8 mouse cellular contexts compared by ENCODE assay signal in the genomic region with DNA sequence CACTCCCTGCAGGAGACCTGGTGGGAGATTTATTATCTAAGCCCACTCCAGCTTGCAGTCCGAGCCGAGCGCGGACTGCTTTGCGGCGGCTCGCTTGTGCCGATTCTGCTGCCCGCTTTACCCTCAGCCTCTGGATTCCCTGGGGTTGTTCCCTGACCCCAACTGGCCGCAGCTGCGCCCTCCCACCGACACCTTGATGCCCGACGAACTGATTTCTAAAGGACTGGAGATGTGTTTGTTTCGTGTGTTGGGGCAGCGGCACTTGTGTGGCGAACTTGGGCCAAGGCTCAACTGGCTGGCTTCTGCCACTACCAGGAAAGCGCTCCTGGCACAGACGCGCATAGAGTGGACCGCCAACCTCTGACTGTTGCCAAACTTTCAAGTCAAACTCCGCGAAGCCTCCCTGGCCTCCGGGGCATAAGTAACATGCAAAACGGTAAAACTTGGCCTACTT. TPM values are rescaled to one million over a fixed set of nuclear protein-coding genes. Genes with fewer than 3 reads are reported as not detected.
DNase-seq lines count a peak whose midpoint lies in the region; ATAC-seq and TF ChIP-seq lines count a peak whose summit lies in the region.

No protein-coding gene starts in this region.

- no peak overlapping the region for H3K27ac ChIP-seq in forebrain, embryonic 16.5 days (ENCODE audit: low read length)
- peak overlapping the region; percentile 46; the same call in 1 of the 2 replicates for H3K27ac ChIP-seq in intestine, postnatal 0 days (ENCODE audit: low read depth, low read length)
- no peak overlapping the region for H3K27ac ChIP-seq in neural tube, embryonic 11.5 days (ENCODE audit: low read depth, low read length)

- H3K4me1 ChIP-seq in forebrain, embryonic 16.5 days (replicated peaks; ENCODE audit: control insufficient read depth, insufficient read depth, low read length) = peaks cover 24% of the 10 kb centered on the region
- H3K4me1 ChIP-seq in intestine, postnatal 0 days (replicated peaks; ENCODE audit: control insufficient read depth, insufficient read depth, low read length) = no peaks in the 10 kb centered on the region
- peaks cover 7% of the 10 kb centered on the region; the same call in 1 of the 2 replicates for H3K4me1 ChIP-seq in neural tube, embryonic 11.5 days (ENCODE audit: control insufficient read depth, insufficient read depth, low read length)

- TF ChIP-seq CTCF in intestine, postnatal 0 days (IDR thresholded peaks at IDR 0.05; ENCODE audit: low read depth) = no peak

- H3K4me3 ChIP-seq in forebrain, embryonic 16.5 days (replicated peaks; ENCODE audit: low read length) = peak overlapping the region; percentile 4
- H3K4me3 ChIP-seq in intestine, postnatal 0 days (ENCODE audit: low read depth, low read length) = peak overlapping the region; percentile 41
- peak overlapping the region; percentile 32 for H3K4me3 ChIP-seq in neural tube, embryonic 11.5 days (ENCODE audit: low read depth, low read length)

- peaks cover 60% of the 10 kb centered on the region for H3K27me3 ChIP-seq in forebrain, embryonic 16.5 days (replicated peaks; ENCODE audit: control insufficient read depth, insufficient read depth, low read length)
- peaks cover 51% of the 10 kb centered on the region for H3K27me3 ChIP-seq in intestine, postnatal 0 days (replicated peaks; ENCODE audit: control insufficient read depth, insufficient read depth, low read length)
- H3K27me3 ChIP-seq in neural tube, embryonic 11.5 days (ENCODE audit: control insufficient read depth, insufficient read depth, low read length) = peaks cover 58% of the 10 kb centered on the region

- peak; percentile 7 for DNase-seq in ovary, postnatal 14 days (ENCODE audit: low spot score)
- DNase-seq in ovary, postnatal 10 days (ENCODE audit: low spot score) = no peak
- DNase-seq in neural tube, embryonic 11.5 days (ENCODE audit: low spot score) = peak; percentile 58
- DNase-seq in gastrocnemius, adult 8-10 months (ENCODE audit: low spot score in 2 of 2) = no peak
- DNase-seq in layer of hippocampus, adult 8-10 months (ENCODE audit: low spot score in 2 of 2) = no peak

- under 1% methylated on average over 25 of the region's 25 CpGs for WGBS in forebrain, embryonic 16.5 days
- under 1% methylated on average over 25 of the region's 25 CpGs for WGBS in intestine, postnatal 0 days
- WGBS in neural tube, embryonic 11.5 days = under 1% methylated on average over 25 of the region's 25 CpGs

- H3K4me2 ChIP-seq in forebrain, embryonic 16.5 days (ENCODE audit: low read length) = peak overlapping the region; percentile 29
- H3K4me2 ChIP-seq in intestine, postnatal 0 days (replicated peaks; ENCODE audit: low read depth) = peak overlapping the region; percentile 56
- peak overlapping the region; percentile 38 for H3K4me2 ChIP-seq in neural tube, embryonic 11.5 days (ENCODE audit: low read depth)

- no peaks in the 10 kb centered on the region for H3K36me3 ChIP-seq in forebrain, embryonic 16.5 days (ENCODE audit: control insufficient read depth, insufficient read depth)
- H3K36me3 ChIP-seq in intestine, postnatal 0 days (ENCODE audit: control insufficient read depth, insufficient read depth) = no peaks in the 10 kb centered on the region
- H3K36me3 ChIP-seq in neural tube, embryonic 11.5 days (ENCODE audit: control insufficient read depth, insufficient read depth, low read length) = no peaks in the 10 kb centered on the region

- ATAC-seq in forebrain, embryonic 16.5 days = no peak
- ATAC-seq in intestine, postnatal 0 days = no peak
- ATAC-seq in neural tube, embryonic 11.5 days (ENCODE audit: insufficient read depth, low FRiP score, low TSS enrichment) = no peak
- no peak for ATAC-seq in megakaryocyte progenitor cell, adult 5-6 weeks (replicated peaks; ENCODE audit: poor library complexity)

- no peaks in the 10 kb centered on the region for H3K9me3 ChIP-seq in forebrain, embryonic 16.5 days (ENCODE audit: control insufficient read depth, low read length)
- no peaks in the 10 kb centered on the region for H3K9me3 ChIP-seq in intestine, postnatal 0 days (ENCODE audit: control insufficient read depth)
- no peaks in the 10 kb centered on the region for H3K9me3 ChIP-seq in neural tube, embryonic 11.5 days (ENCODE audit: control insufficient read depth, low read length)

- no peak overlapping the region for H3K9ac ChIP-seq in forebrain, embryonic 16.5 days (replicated peaks; ENCODE audit: low read depth, low read length)
- H3K9ac ChIP-seq in intestine, postnatal 0 days (ENCODE audit: low read depth, low read length) = peak overlapping the region; percentile 42
- H3K9ac ChIP-seq in neural tube, embryonic 11.5 days (ENCODE audit: low read length) = no peak overlapping the region

RNA-seq across cellular contexts. Expression of a gene that starts 3.1 kb away (rescaled TPM):
- polyA plus RNA-seq in forebrain, embryonic 16.5 days (2015; fragmentation: Nextera tagmentation; extraction: Ambion mirVana) = 0.11 and 0.13 TPM in 2 replicates
- polyA plus RNA-seq in intestine, postnatal 0 days (2015; fragmentation: Nextera tagmentation; extraction: Ambion mirVana) = 3.3 and 4.7 TPM in 2 replicates
- polyA plus RNA-seq in neural tube, embryonic 11.5 days (2014; fragmentation: Nextera tagmentation; extraction: Ambion mirVana) = 2.0 and 2.1 TPM in 2 replicates
- total RNA-seq in gastrocnemius, adult 8-10 months (2022) = under 1 TPM in 1 of 4 experiments, not detected in 3; 0.09 TPM
- total RNA-seq in megakaryocyte progenitor cell, adult 5-6 weeks (2015) = not detected in 2 replicates
- total RNA-seq in megakaryocyte progenitor cell, adult 5-6 weeks (2017) = not detected in 2 replicates
- total RNA-seq in layer of hippocampus, adult 8-10 months (2022) = under 1 TPM; 0.18 to 0.41 (median 0.24) TPM

RNA-seq across cellular contexts. Expression of a gene that starts 55.2 kb away (rescaled TPM):
- 1.8 and 2.1 TPM in 2 replicates for polyA plus RNA-seq in forebrain, embryonic 16.5 days (2015; fragmentation: Nextera tagmentation; extraction: Ambion mirVana)
- 5.4 and 5.5 TPM in 2 replicates for polyA plus RNA-seq in intestine, postnatal 0 days (2015; fragmentation: Nextera tagmentation; extraction: Ambion mirVana)
- 0.29 and 0.31 TPM in 2 replicates for polyA plus RNA-seq in neural tube, embryonic 11.5 days (2014; fragmentation: Nextera tagmentation; extraction: Ambion mirVana)
- total RNA-seq in gastrocnemius, adult 8-10 months (2022) = under 1 TPM in 3 of 4 experiments, not detected in 1; 0.07 to 0.11 (median 0.08) TPM
- total RNA-seq in megakaryocyte progenitor cell, adult 5-6 weeks (2015) = 0.02 and 0.12 TPM in 2 replicates
- 0.14 and 0.17 TPM in 2 replicates for total RNA-seq in megakaryocyte progenitor cell, adult 5-6 weeks (2017)
- 100 to 1,000 TPM in 3 of 4 experiments, 10 to 100 TPM in 1; 94.0 to 124 (median 105) TPM for total RNA-seq in layer of hippocampus, adult 8-10 months (2022)

Comparison
In these comparisons a context has a peak if more than half of its experiments do, and no peak if none do; other contexts are left out.
1. DNase-seq: peak in ovary, postnatal 14 days (single experiment) and neural tube, embryonic 11.5 days (single experiment); none in ovary, postnatal 10 days (single experiment), gastrocnemius, adult 8-10 months (0 of 2) and layer of hippocampus, adult 8-10 months (0 of 2).
2. RNA of a gene that starts 55.2 kb away (total RNA-seq): 94.0 to 124 TPM in layer of hippocampus, adult 8-10 months; 0.02 to 0.17 TPM in megakaryocyte progenitor cell, adult 5-6 weeks and 0.07 to 0.11 TPM in gastrocnemius, adult 8-10 months; every median in the first group is over 10 times any median in the second.
3. Peak in every context shown above with its lines, with median percentiles within 50 percentile points of each other: H3K4me2 ChIP-seq and H3K4me3 ChIP-seq.